Mouse (Mus musculus): ENCODE data around the gene Oxct1. TPM values are rescaled to one million over a fixed set of nuclear protein-coding genes. Genes with fewer than 3 reads are reported as not detected.

The Oxct1 gene
- polyA plus RNA-seq, 1 experiment from 2014 or later, result 40.8 TPM

DNA sequence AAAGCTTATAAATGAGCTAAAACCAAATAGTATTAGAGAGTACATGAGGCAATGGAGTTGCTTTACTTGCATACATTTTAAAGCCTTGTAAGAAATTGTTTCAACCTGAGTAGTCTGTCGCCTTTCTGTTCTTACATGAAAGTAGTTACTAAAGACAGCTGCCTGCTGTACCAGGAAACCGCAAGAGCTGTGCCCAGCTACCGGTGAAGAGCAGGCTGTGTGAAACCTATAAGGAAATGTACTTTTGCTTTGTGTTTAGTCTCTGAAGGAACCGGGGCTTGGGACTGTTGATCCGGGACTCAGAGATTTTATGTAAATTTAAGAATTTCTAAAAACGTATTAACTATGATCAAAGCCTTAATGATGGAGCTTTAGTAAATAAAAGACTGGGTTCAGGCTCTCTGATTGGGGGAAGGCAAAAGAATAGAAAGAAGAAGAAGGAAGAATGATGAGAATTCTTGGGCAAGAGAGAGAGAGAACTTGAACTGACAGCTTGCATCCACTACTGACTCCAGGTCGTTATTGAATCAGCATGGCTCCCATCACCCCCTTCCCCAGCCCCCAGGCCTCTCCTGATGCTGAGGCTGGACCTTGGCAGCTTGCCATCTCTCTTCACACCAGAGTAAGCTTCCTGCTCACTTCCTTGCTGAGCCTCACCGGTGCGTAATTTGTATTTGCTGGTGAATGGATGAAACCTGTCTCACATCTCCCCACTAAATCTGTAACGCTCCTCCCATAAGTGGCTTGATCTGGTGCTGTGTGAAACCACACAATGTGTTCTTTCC is 59.6 kb downstream of the Oxct1 start:
- Histone ChIP-seq H3K4me1 (replicated peaks) (no peaks in the 10 kb centered on the region), H3K9me3 (replicated peaks) (no peaks in the 10 kb centered on the region), H3K36me3 (no peaks in the 10 kb centered on the region), H3K9ac (no peak overlapping the region), H3K4me2 (no peak overlapping the region), H3K27me3 (no peaks in the 10 kb centered on the region), H3K27ac (no peak overlapping the region), H3K4me3 (replicated peaks) (no peak overlapping the region)
- no peak for DNase-seq
- 70% methylated on average over 10 of the region's 10 CpGs for WGBS (ENCODE audit: insufficient replicate concordance)
- no peak for ATAC-seq (ENCODE audit: low read depth)

DNA sequence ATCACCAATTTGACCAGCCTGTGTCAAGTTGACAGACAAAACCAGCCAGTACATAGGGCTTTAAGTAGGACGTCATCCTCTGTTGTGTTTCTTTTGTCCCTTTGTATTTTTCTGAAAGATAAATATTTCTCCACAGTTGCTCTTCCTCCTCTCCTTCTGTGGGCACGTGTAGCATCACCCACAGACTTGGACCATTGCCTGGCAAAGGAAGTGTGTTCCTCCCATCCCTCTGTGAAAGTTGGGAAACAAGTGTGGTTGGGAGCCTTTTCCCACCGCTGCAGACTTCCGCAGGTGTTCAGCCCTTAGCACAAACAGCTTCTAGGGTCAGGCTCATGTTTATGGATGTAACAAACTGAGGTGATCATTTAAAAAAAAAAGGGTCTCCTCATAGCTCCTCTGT is 61.3 kb downstream of the Oxct1 start:
- no peaks in the 10 kb centered on the region for H3K9me3 ChIP-seq (replicated peaks)
- H3K27me3 ChIP-seq, result no peaks in the 10 kb centered on the region
- 69% methylated on average over 4 of the region's 4 CpGs for WGBS (ENCODE audit: insufficient replicate concordance)
- H3K9ac ChIP-seq, result no peak overlapping the region
- no peak for DNase-seq
- no peak overlapping the region for H3K4me3 ChIP-seq (replicated peaks)
- no peak overlapping the region for H3K27ac ChIP-seq
- no peaks in the 10 kb centered on the region for H3K36me3 ChIP-seq
- no peaks in the 10 kb centered on the region for H3K4me1 ChIP-seq (replicated peaks)
- no peak overlapping the region for H3K4me2 ChIP-seq
- ATAC-seq (ENCODE audit: low read depth), result no peak

- no peak for DNase-seq
- H3K4me2 ChIP-seq, result no peak overlapping the region
- H3K36me3 ChIP-seq, result no peaks in the 10 kb centered on the region
- 74% methylated on average over 7 of the region's 7 CpGs for WGBS (ENCODE audit: insufficient replicate concordance)
- H3K27ac ChIP-seq, result no peak overlapping the region
- no peak overlapping the region for H3K4me3 ChIP-seq (replicated peaks)
- no peaks in the 10 kb centered on the region for H3K4me1 ChIP-seq (replicated peaks)
- ATAC-seq (ENCODE audit: low read depth), result no peak
- H3K9me3 ChIP-seq (replicated peaks), result no peaks in the 10 kb centered on the region
- H3K9ac ChIP-seq, result no peak overlapping the region
- H3K27me3 ChIP-seq, result no peaks in the 10 kb centered on the region
These were observed 61.7 kb downstream of the Oxct1 start for GRCm38 (mm10) chr15:4087914-4088313.

DNA sequence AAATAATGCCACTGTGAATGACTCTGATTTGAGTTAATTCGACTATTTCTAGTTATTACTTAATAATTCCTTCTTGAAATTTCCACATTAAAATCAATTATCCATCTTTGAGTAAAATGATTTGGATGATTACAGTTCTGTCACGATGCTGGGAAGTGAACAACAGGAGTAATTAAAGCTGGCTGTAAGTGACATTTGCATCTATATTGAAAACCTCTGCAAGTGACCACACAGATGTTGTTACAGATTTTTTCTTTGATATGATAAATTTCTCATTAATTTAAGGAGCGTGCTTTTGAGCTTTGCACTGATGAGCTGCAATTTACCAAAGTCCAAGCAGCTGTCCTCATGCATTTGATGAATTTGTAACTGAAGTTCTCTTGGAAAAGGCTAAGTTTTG is 64.4 kb downstream of the Oxct1 start:
- WGBS (ENCODE audit: insufficient replicate concordance), result 61% methylated on average over 3 of the region's 3 CpGs
- Histone ChIP-seq H3K4me1 (replicated peaks) (no peaks in the 10 kb centered on the region), H3K4me2 (no peak overlapping the region), H3K4me3 (replicated peaks) (no peak overlapping the region), H3K9ac (no peak overlapping the region), H3K27me3 (no peaks in the 10 kb centered on the region), H3K9me3 (replicated peaks) (no peaks in the 10 kb centered on the region), H3K36me3 (no peaks in the 10 kb centered on the region), H3K27ac (no peak overlapping the region)
- no peak for DNase-seq
- no peak for ATAC-seq (ENCODE audit: low read depth)

DNA sequence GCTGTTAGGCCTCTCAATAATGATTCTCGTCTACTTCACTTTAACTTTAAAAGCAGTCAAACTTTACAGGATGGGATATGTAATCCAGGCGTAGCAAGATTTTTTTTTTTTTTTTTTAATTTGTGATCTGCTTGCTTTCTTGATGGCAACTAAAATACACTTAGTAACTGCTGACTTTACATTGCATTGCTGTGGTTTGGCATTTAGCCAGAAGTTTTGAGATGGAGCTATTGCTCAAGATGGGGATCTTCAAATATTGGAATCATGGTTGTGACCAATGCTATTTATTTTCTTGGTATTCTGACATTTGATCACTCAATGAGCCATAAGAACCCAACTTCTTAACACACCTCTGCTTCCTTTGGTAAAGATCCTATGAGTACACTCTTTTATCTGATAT is 66.4 kb downstream of the Oxct1 start:
- Histone ChIP-seq H3K9me3 (replicated peaks) (no peaks in the 10 kb centered on the region), H3K36me3 (no peaks in the 10 kb centered on the region), H3K4me1 (replicated peaks) (no peaks in the 10 kb centered on the region), H3K27ac (no peak overlapping the region), H3K4me2 (no peak overlapping the region), H3K27me3 (no peaks in the 10 kb centered on the region), H3K9ac (no peak overlapping the region), H3K4me3 (replicated peaks) (no peak overlapping the region)
- DNase-seq (no peak), ATAC-seq (ENCODE audit: low read depth) (no peak)
- 71% methylated on average over 2 of the region's 2 CpGs for WGBS (ENCODE audit: insufficient replicate concordance)

DNA sequence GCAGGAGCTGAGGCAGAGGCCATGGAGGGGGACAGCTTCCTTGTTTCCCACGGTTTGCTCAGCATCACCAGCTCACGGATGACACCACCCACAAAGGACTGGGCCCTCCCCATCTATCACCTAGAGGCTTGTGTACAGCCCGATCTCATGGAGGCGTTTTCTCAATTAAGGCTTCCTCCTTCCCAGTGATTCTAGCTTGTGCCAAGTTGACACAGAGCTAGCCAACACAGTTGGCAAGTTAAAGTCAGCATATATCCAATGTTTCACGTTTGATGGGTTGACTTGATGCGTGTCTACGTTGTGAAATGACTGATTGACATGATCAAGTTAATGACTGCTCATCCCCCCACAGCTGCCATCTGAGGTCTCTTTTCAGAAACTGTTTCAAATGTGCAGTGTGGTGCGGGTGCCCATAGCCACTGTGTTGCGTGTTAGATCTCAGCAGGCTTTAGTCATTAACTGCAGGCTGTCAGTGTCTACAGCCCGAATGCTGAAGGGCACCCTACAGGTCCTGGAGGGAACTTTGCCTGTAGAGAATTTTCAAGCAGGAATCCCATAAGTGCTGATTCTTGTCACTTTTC is 74.2 kb downstream of the Oxct1 start:
- Histone ChIP-seq H3K36me3 (no peaks in the 10 kb centered on the region), H3K4me2 (no peak overlapping the region), H3K27ac (no peak overlapping the region), H3K9me3 (replicated peaks) (no peaks in the 10 kb centered on the region), H3K4me1 (replicated peaks) (no peaks in the 10 kb centered on the region), H3K4me3 (replicated peaks) (no peak overlapping the region), H3K27me3 (no peaks in the 10 kb centered on the region), H3K9ac (no peak overlapping the region)
- ATAC-seq (ENCODE audit: low read depth) (no peak), DNase-seq (no peak)
- WGBS (ENCODE audit: insufficient replicate concordance), result 79% methylated on average over 10 of the region's 10 CpGs

GRCm38 (mm10) chr15:4101025-4101424 is 74.8 kb downstream of the Oxct1 start:
- no peak for ATAC-seq (ENCODE audit: low read depth)
- no peak for DNase-seq
- Histone ChIP-seq H3K4me3 (replicated peaks) (no peak overlapping the region), H3K36me3 (no peaks in the 10 kb centered on the region), H3K27ac (no peak overlapping the region), H3K27me3 (no peaks in the 10 kb centered on the region), H3K4me1 (replicated peaks) (no peaks in the 10 kb centered on the region), H3K4me2 (no peak overlapping the region), H3K9ac (no peak overlapping the region), H3K9me3 (replicated peaks) (no peaks in the 10 kb centered on the region)
- WGBS (ENCODE audit: insufficient replicate concordance), result 78% methylated on average over 10 of the region's 10 CpGs

DNA sequence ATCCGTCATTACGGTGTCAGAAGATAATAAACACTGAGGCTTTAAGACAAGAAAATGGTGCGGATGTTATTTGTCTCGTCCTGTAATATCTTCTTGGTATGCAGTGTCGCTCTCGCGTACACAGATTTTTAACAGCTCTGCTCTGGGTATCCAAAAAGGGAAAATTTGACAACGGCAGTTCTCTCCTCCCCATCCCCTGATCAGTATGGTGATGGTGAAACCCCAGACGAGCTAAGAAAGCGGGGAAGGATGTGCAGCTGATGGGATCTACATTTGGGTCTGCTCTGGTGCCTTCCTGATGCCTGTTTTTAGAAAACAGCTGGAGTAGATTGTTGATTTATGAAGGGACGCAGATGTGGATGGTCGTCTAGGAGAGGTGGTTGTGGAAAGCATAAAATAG is 78.1 kb downstream of the Oxct1 start:
- Histone ChIP-seq H3K27me3 (no peaks in the 10 kb centered on the region), H3K9ac (no peak overlapping the region), H3K4me2 (no peak overlapping the region), H3K4me3 (replicated peaks) (no peak overlapping the region), H3K9me3 (replicated peaks) (no peaks in the 10 kb centered on the region), H3K27ac (no peak overlapping the region), H3K36me3 (no peaks in the 10 kb centered on the region), H3K4me1 (replicated peaks) (no peaks in the 10 kb centered on the region)
- 76% methylated on average over 12 of the region's 12 CpGs for WGBS (ENCODE audit: insufficient replicate concordance)
- no peak for ATAC-seq (ENCODE audit: low read depth)
- no peak for DNase-seq

DNA sequence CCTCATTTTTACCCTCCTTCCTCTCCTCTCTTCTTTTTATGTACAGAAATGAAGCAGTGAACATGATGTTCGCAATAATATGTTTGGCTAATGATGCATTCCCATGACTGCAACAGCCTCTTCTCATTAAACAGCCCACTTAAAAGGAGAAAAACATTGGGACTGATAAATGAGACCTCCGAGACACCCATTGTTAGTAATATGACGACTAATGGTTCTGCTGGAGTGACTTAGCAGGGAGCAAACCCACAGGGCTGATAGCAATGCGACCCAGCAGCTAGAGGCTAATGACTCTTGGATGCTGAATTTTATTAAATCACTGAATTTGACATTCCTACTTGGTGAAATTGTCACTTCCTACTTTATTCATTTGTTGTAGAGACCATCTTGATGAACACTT is 79.3 kb downstream of the Oxct1 start:
- no peaks in the 10 kb centered on the region for H3K36me3 ChIP-seq
- H3K27ac ChIP-seq, result no peak overlapping the region
- no peak for DNase-seq
- no peak overlapping the region for H3K9ac ChIP-seq
- ATAC-seq (ENCODE audit: low read depth), result no peak
- WGBS (ENCODE audit: insufficient replicate concordance), result 57% methylated on average over 4 of the region's 4 CpGs
- H3K4me3 ChIP-seq (replicated peaks), result no peak overlapping the region
- no peak overlapping the region for H3K4me2 ChIP-seq
- no peaks in the 10 kb centered on the region for H3K27me3 ChIP-seq
- H3K4me1 ChIP-seq (replicated peaks), result no peaks in the 10 kb centered on the region
- no peaks in the 10 kb centered on the region for H3K9me3 ChIP-seq (replicated peaks)

DNA sequence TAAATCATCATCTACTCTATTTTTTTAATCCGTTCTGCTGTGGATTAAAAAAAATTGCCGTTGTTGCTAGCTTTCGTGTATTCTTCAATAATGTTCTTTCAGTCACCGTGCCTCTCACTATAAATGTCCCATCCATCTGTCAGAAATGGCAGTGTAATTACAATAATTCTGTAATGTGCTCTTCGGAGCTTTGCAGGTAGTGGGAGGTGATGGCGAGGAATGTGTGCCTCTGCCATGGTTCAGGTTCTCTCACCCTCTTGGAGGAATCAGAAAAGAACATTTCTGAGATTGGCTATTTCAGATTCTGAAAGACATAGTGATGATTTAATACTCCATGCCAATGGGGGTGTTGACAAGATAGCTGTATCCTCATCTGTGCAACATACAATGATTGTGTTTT is 93.8 kb downstream of the Oxct1 start:
- Histone ChIP-seq H3K27me3 (no peaks in the 10 kb centered on the region), H3K4me1 (replicated peaks) (no peaks in the 10 kb centered on the region), H3K36me3 (no peaks in the 10 kb centered on the region), H3K9ac (no peak overlapping the region), H3K27ac (no peak overlapping the region), H3K9me3 (replicated peaks) (no peaks in the 10 kb centered on the region), H3K4me2 (no peak overlapping the region), H3K4me3 (replicated peaks) (no peak overlapping the region)
- WGBS (ENCODE audit: insufficient replicate concordance), result 84% methylated on average over 6 of the region's 6 CpGs
- no peak for DNase-seq
- no peak for ATAC-seq (ENCODE audit: low read depth)

GRCm38 (mm10) chr15:4124648-4125047 is 98.5 kb downstream of the Oxct1 start:
- 50% methylated on average over 3 of the region's 3 CpGs for WGBS (ENCODE audit: insufficient replicate concordance)
- Histone ChIP-seq H3K9me3 (replicated peaks) (no peaks in the 10 kb centered on the region), H3K4me1 (replicated peaks) (no peaks in the 10 kb centered on the region), H3K9ac (no peak overlapping the region), H3K4me2 (no peak overlapping the region), H3K27ac (no peak overlapping the region), H3K27me3 (no peaks in the 10 kb centered on the region), H3K36me3 (no peaks in the 10 kb centered on the region), H3K4me3 (replicated peaks) (no peak overlapping the region)
- ATAC-seq (ENCODE audit: low read depth) (no peak), DNase-seq (no peak)

GRCm38 (mm10) chr15:4138524-4138923 is 112.3 kb downstream of the Oxct1 start:
- 38% methylated on average over 1 of the region's 1 CpGs for WGBS (ENCODE audit: insufficient replicate concordance)
- ATAC-seq (ENCODE audit: low read depth), result no peak

More at GRCm38 (mm10) chr15:4138524-4138923, 112.3 kb downstream of the Oxct1 start:
- no peaks in the 10 kb centered on the region for H3K27me3 ChIP-seq
- no peak for DNase-seq
- no peak overlapping the region for H3K27ac ChIP-seq
- H3K4me2 ChIP-seq, result no peak overlapping the region
- H3K4me1 ChIP-seq (replicated peaks), result no peaks in the 10 kb centered on the region
- H3K36me3 ChIP-seq, result no peaks in the 10 kb centered on the region
- H3K9ac ChIP-seq, result no peak overlapping the region
- no peaks in the 10 kb centered on the region for H3K9me3 ChIP-seq (replicated peaks)
- H3K4me3 ChIP-seq (replicated peaks), result no peak overlapping the region

Data from liver, embryonic 13.5 days (tissue).